25 mouse cellular contexts compared by ENCODE assay signal in the genomic region with DNA sequence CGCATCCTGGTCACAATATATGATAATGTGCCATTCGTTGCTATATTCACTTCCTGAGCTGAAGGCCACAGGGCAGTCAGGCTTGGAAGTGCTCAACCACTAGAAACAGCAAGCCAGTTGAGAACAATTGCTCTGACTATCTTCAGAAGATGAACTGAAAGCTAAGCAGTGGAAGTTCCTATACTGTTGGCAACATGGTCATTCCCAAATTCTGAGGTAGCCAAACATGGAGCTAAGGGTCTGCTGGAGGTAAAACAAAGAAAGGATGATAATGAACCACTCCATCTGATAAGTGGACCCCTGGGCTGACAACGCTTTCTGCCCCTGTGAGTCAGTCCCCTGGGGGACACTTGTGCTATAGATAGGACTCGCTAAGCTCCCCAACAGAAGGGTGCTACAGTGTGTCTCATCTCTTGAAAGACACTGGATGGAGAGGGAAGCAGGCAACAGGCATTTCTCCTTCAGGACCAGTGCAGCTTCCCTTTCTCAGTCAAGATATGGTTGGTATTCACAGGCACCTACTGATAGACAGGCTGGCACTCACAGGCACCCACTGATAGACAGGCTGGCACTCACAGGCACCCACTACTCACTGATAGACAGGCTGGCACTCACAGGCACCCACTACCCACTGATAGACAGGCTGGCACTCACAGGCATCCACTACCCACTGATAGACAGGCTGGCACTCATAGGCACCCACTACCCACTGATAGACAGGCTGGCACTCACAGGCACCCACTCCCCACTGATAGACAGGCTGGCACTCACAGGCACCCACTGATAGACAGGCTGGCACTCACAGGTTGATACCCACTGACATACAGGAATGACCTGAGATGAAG. TPM values are rescaled to one million over a fixed set of nuclear protein-coding genes. Genes with fewer than 3 reads are reported as not detected.
"Had no signal": no experiment of that assay in that cellular context is flagged by ENCODE, and none has a peak within 500 bp of the region (broad histone marks: within the 10 kb centered on the region; RNA-seq: fewer than 3 reads in every experiment).

No protein-coding gene starts in this region.

- H3K9ac ChIP-seq: kidney, embryonic 15.5 days; limb, embryonic 13.5 days; liver, embryonic 12.5 days; liver, embryonic 15.5 days; lung, embryonic 15.5 days had no signal

- H3K4me2 ChIP-seq: kidney, embryonic 15.5 days; limb, embryonic 13.5 days; liver, embryonic 12.5 days; liver, embryonic 15.5 days; lung, embryonic 15.5 days had no signal

- ATAC-seq: liver, embryonic 12.5 days had no signal

- H3K9me3 ChIP-seq: kidney, embryonic 15.5 days; limb, embryonic 10.5 days; limb, embryonic 13.5 days; liver, embryonic 12.5 days; liver, embryonic 15.5 days; lung, embryonic 15.5 days; megakaryocyte, embryonic 14.5 days; midbrain, embryonic 10.5 days had no signal

- H3K4me3 ChIP-seq: kidney, embryonic 15.5 days; left cerebral cortex, adult 2 months; limb, embryonic 10.5 days; limb, embryonic 13.5 days; liver, embryonic 12.5 days; liver, embryonic 15.5 days; lung, embryonic 15.5 days; megakaryocyte, embryonic 14.5 days; midbrain, embryonic 10.5 days had no signal

- H3K27ac ChIP-seq: kidney, embryonic 15.5 days; left cerebral cortex, adult 2 months; limb, embryonic 10.5 days; limb, embryonic 13.5 days; liver, embryonic 12.5 days; liver, embryonic 15.5 days; lung, embryonic 15.5 days; midbrain, embryonic 10.5 days; stomach, postnatal 0 days had no signal

- H3K4me1 ChIP-seq: kidney, embryonic 15.5 days; limb, embryonic 10.5 days; limb, embryonic 13.5 days; liver, embryonic 15.5 days; lung, embryonic 15.5 days; midbrain, embryonic 10.5 days had no signal

- H3K27me3 ChIP-seq: kidney, embryonic 15.5 days; limb, embryonic 13.5 days; liver, embryonic 12.5 days; liver, embryonic 15.5 days; lung, embryonic 15.5 days had no signal

- DNase-seq: kidney, adult 8-10 months; kidney, postnatal 10 days; kidney, postnatal 36 days; layer of hippocampus, postnatal 36 days; liver; lung, adult 18-20 months; lung, postnatal 10 days; lung, postnatal 36 days; midbrain, embryonic 14.5 days; thymus, adult 2 months; thymus, postnatal 14 days had no signal

- H3K36me3 ChIP-seq: limb, embryonic 10.5 days; limb, embryonic 13.5 days; liver, embryonic 12.5 days; liver, embryonic 15.5 days had no signal

RNA-seq across cellular contexts. Expression of gene Stoml3, which starts 26.0 kb away (rescaled TPM):
- total RNA-seq: left cerebral cortex, adult 2 months had no signal
- polyA plus RNA-seq: limb, embryonic 10.5 days; liver, embryonic 12.5 days; liver, embryonic 15.5 days; midbrain, embryonic 10.5 days; midbrain, embryonic 14.5 days; neural tube, embryonic 11.5 days; small intestine, adult 2 months; spleen, adult 2 months; stomach, embryonic 14.5 days; stomach, postnatal 0 days had no signal
